19 mouse cellular contexts compared by ENCODE assay signal in the genomic region with DNA sequence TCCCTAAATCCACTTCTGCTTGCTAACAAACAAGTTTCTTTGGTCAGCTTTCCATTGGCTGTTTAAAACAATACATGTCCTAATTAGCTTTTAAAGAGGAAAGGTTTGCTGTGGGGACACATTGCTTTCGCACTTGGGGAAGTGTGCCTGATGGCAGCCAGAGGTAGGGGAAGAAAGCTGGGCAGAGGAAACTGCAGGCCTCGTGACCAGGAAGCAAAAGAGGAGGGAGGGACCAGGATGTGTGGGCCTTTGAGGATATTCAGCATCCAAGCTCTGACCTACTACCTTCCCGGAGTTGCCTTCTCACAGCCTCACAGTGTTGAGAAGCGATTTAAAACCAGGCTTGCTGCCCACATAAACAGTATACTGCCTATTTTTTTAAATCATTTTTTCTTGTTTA.
"Had no signal": no experiment of that assay in that cellular context is flagged by ENCODE, and none has a peak within 500 bp of the region (broad histone marks: within the 10 kb centered on the region; RNA-seq: fewer than 3 reads in every experiment).

No protein-coding gene starts in this region.

- ATAC-seq: midbrain, embryonic 16.5 days had no signal

- H3K4me1 ChIP-seq: megakaryocyte, embryonic 14.5 days; midbrain, embryonic 12.5 days; neural tube, embryonic 13.5 days; neural tube, embryonic 15.5 days had no signal

- H3K27ac ChIP-seq: liver, embryonic 14.5 days; midbrain, embryonic 12.5 days; neural tube, embryonic 13.5 days; neural tube, embryonic 15.5 days had no signal

- H3K9me3 ChIP-seq: midbrain, embryonic 12.5 days; neural tube, embryonic 13.5 days; neural tube, embryonic 15.5 days had no signal

- H3K4me3 ChIP-seq: megakaryocyte, embryonic 14.5 days; midbrain, embryonic 12.5 days; myocyte; neural tube, embryonic 13.5 days; neural tube, embryonic 15.5 days had no signal

- H3K36me3 ChIP-seq: midbrain, embryonic 12.5 days; neural tube, embryonic 13.5 days; neural tube, embryonic 15.5 days had no signal

- H3K9ac ChIP-seq: liver, embryonic 14.5 days; lung, embryonic 14.5 days; midbrain, embryonic 12.5 days; neural tube, embryonic 13.5 days; neural tube, embryonic 15.5 days had no signal

- H3K4me2 ChIP-seq: lung, embryonic 14.5 days; midbrain, embryonic 12.5 days; neural tube, embryonic 13.5 days; neural tube, embryonic 15.5 days had no signal

- H3K27me3 ChIP-seq: midbrain, embryonic 12.5 days; neural tube, embryonic 13.5 days; neural tube, embryonic 15.5 days had no signal

- DNase-seq: lung, adult 18-20 months; lung, embryonic 14.5 days; lung, postnatal 10 days; lung, postnatal 4 days; midbrain, embryonic 14.5 days; retina, postnatal 1 day; right cerebral cortex, adult 18-20 months; right cerebral cortex, postnatal 4 days; spleen, adult 18-20 months; thymus, adult 18-20 months; thymus, postnatal 14 days; thymus, postnatal 36 days had no signal
